Mouse (Mus musculus) kidney, postnatal 4 days (tissue): ENCODE data around the gene Hoxa7.

Experiments used
- DNase-seq, 2 experiments: peaks; one replicate each; pipeline ENCODE4 v3.0.0; 2021; ENCODE audit warnings: mixed read lengths in 2 of 2

Gene Hoxa7

DNA sequence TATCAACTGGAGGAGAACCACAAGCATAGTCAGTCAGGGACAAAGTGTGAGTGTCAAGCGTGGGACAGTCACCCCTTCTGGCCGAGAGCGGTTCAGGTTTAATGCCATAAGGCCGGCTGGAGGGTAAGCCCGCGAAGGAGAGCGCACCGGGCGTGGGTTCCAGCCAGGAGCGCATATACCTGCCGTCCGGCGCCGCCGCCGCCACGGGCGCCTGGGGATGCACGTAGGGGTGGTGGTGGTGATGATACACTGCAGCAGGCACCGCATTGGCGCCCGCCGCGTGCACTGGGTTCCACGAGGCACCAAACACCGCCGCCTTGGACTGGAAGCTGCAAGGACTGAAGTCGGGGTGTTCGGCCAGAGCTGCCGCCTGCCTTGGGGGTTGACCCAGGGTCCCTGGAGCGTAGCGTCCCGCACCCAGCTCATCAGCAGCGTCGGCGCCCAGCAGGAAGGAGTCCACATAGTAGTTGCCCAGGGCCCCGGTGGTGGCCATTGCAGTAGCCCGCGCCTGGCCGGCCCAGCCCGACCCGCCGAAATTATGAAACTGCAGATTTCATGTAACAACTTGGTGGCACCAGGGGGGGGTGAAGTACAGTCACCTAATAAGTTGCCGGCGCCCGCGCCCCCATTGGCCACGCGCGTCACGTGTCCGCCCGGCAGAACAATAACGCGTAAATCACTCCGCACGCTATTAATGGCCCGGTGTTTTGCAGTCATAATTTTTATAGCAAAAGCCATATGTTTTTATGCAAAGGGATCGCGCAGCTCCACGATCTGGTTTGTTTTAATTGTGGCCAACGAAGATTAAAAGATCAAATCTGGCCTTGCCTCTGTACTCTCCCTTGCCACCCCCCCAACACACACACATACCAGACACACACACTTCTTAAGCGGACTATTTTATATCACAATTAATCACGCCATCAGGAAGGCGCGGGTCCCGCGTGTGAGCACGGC lies 4.2 kb upstream of the Hoxa7 start:
- DNase-seq: peak; percentile 92 to 96

GRCm38 (mm10) chr6:52224895-52225611 lies 3.4 kb upstream of the Hoxa7 start:
- peak; percentile 58 to 74 for DNase-seq

GRCm38 (mm10) chr6:52223939-52224760 lies 2.5 kb upstream of the Hoxa7 start:
- DNase-seq: peak; percentile 45 to 59

DNA sequence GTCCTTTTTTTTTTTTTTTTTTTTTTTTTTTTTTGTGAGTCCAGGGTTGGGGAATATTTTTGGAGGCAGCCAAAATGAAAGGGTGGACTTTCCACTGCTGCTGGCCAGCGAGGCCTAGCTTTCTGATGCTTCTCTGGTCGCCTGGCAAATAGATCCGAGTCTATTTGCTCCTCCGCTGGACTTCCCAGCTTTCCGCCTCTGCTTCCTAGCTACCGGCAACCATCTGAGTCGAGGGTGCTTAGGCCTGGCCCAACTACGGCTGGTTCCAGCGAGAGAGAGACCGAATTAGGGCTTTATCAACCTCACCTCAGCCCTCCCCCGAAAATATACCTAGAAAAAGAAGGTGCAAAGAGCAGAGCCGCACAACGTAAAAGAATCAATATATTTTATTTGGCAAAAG lies 1.1 kb upstream of the Hoxa7 start:
- DNase-seq: peak; percentile 41 to 63

DNA sequence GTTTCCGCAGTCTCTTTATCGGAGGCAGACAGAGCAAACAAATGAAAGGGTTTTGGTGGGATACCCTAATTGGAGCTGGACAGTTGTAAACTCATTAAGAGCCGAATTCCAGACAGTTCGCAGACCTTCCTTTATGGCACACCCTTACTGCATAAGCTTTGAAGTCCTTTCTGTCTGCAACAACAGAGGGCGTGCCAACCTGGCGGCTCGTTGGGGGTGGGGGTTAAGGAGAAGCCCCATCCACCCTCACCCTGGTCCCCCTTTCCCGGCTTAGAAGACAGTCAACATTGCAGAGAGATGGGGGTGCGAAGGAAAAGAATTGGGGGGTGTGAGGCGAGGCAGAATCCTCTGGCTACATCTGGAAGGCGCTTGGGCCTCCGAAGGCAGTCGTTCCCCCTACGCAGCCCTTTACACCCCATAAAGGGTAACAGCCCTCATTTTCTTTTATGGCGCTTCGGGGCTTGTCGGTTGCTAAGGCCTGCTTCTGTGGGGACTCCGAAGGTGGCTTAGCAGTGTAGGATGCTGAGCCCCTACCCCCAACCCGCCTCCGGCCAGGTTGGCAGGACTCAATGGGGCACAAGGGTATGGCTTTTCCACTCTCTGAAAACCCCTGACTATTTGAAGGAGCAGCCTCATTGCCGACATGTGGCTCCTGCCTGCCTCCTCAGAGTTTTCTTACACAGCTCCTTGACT lies 485 bp upstream of the Hoxa7 start:
- DNase-seq: peak; percentile 76 to 84

- no peak for DNase-seq
Observed at GRCm38 (mm10) chr6:52220865-52221310, 766 bp downstream of the Hoxa7 start.

GRCm38 (mm10) chr6:52220003-52220864 lies 1.4 kb downstream of the Hoxa7 start:
- peak; percentile 70 to 82 for DNase-seq

DNA sequence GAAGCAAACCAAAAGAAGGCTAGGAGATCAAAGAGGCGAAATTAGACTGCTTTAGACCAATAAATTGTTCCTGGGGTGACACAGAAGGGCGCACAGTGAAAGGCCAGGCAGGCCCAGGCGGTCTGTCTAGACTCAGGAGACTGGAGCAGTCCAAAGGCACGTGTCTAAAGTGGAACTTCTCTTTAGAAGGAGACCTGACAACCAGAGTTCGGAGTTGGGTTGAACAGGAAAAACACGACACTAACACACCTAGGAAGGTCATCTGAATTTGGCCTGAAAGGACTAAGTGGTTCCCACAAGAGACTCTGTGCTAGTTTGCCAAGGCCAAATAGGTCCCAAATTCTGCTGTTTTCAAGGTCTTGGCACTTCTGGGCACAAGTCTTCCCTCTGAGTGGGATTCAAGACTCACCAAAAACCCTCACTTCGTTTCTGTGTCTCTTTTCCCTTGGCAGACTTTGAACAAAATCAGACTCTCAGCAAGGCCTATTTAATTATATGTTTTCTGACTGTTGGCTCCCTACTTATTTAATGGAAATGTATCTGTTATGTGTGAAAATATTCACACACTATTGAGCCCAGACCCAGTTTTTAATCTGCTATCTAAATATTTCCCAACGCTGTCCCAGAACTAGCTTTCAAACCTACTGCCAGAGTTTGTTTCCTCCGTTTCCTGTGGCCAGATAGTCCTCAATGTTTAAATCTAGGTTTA lies 2.3 kb downstream of the Hoxa7 start:
- peak; percentile 24 to 59 for DNase-seq

DNA sequence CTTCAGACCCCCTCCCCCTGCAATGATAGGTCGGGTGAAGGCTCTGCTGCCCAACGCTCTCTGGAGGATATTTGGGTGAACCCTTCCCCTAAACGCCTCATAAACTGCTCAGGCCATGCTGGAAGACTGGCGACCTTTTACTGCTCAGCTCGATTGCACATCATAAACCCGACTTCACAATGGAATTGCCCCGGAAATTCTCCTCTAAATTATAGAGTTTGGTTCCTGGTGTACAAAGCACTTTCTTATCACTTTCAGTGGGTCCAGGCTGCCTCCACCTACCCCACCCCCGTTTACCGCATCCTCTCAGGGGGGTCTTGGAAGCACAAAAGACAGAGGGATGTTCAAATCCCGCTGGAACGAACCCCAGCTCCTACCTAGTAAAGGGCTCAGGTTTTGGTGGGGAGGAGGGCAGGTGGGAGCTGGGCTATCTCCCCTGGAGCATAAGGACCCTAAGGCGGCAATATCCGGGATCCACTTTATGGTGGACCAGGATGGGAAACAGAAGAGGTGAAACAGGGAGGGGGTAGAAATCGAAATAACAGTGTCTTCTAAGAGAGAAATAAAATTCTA lies 2.9 kb downstream of the Hoxa7 start:
- peak in 1 of 2 experiments; percentile 58 for DNase-seq

- DNase-seq: peak; percentile 53 to 69
Observed at GRCm38 (mm10) chr6:52217895-52218642, 3.6 kb downstream of the Hoxa7 start.

DNA sequence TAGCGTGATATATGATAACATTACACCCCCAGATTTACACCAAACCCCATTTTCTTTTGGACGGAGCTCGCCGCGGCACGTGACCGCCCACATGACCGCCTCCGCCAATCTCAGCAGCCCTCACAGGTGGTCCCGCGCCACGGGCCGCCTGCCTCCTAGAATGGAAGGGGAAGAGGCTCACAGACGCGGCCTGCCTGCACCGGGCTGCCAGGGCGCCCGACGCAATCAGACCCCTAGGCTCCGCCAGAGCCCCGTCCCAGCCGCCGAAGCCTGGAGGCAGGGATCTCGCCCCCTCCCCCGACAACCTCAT lies 4.2 kb downstream of the Hoxa7 start:
- peak; percentile 95 to 97 for DNase-seq

- peak; percentile 71 to 81 for DNase-seq
Observed at GRCm38 (mm10) chr6:52216691-52217458, 4.8 kb downstream of the Hoxa7 start.

DNA sequence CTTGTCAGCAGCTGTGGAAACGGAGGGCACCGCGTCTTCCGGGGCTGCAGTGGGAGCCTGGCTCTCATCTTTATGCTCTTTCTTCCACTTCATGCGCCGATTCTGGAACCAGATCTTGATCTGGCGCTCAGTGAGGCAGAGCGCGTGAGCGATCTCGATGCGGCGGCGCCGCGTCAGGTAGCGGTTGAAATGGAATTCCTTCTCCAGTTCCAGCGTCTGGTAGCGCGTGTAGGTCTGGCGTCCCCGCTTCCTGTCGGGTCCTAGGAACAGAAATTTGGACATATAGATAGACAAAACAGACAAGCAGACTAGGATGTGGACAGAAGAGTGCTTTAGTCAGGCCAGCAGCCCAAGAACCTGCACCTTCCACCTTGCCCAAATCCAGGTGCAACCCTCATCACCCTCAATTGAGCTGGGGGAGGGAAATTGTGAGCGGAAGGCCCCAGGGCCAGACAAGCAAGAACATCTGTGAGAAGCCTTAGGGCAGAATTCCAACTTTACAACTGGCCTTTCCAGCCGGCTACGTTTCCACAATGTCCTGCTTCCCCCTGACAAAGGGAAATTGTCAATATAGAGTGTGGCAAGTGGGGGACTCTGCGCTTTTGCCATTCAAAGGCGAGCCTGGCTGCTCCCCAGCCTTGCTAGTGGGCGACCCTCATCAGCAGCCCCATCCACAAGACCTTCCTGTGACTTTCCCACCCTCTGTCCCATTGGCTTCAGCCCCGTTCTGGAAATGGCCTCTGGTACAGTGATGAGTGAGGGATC lies 5.7 kb downstream of the Hoxa7 start:
- DNase-seq: peak; percentile 66 to 77

- DNase-seq: peak; percentile 30 to 32
Observed at GRCm38 (mm10) chr6:52215070-52215469, 6.6 kb downstream of the Hoxa7 start.

GRCm38 (mm10) chr6:52214271-52214670 lies 7.4 kb downstream of the Hoxa7 start:
- DNase-seq: peak; percentile 42 to 60

- DNase-seq: peak; percentile 83 to 89
Observed at GRCm38 (mm10) chr6:52213119-52213986, 8.3 kb downstream of the Hoxa7 start, which contains the start of the genes Hoxa3 and Gm28308. Hoxa3 (minus strand) TSS chr6:52213336. Gm28308 (minus strand) TSS chr6:52213339.
